8 mouse cellular contexts compared by ENCODE assay signal in the genomic region with DNA sequence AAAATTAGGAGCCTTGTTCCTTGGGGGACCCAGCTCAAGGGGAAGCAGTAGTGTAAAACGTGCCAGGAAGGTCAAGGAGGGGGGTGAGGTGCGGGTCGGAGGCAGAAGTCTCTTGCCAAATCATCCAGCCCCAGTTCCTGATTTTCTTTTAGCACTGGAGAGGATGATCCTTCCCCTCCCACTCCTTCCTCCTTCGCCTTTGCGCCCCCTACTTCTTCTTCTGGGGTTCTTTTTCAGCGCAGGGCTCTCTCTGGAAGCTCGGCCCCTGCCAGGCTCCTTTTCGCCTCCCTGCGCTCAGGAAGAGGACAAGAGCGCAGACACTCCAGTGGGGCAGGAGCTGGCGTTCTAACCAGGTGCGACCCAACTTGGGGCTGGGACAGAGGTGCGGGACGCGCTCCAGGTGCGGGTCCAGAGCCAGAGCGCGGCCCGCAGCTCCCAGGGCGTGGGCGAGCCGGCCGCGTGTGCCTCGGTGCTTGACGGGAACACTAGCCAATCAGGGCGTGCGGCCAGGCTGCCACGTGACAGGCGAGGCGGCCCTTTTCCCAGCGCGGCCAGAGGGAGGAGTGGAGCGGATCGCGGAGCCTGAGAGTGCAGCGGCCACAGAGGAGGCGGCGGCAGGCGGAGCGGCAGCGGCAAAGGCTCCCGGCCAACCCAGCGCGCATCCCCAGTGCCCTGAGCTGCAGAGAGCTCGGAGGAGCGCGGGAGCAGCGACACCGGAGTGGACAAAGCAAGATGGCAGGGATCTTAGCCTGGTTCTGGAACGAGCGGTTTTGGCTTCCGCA. TPM values are rescaled to one million over a fixed set of nuclear protein-coding genes. Genes with fewer than 3 reads are reported as not detected.
DNase-seq lines count a peak whose midpoint lies in the region; ATAC-seq and TF ChIP-seq lines count a peak whose summit lies in the region.

Gene Cers6, plus strand, starts transcription at position 538 of the 782 bp plus-strand sequence.

- H3K9ac ChIP-seq in ES-Bruce4 (ENCODE audit: low read depth, poor library complexity, severe bottlenecking): peak within 1 kb of the TSS; percentile 75
- H3K9ac ChIP-seq in forebrain, embryonic 16.5 days (replicated peaks; ENCODE audit: low read depth, low read length): peak within 1 kb of the TSS; percentile 94
- peak within 1 kb of the TSS; percentile 92 for H3K9ac ChIP-seq in neural tube, embryonic 14.5 days (replicated peaks; ENCODE audit: low read depth, low read length)

- TF ChIP-seq EP300 in ES-Bruce4 (IDR thresholded peaks at IDR 0.05; ENCODE audit: insufficient read depth, low read depth, low read length): peak; percentile 32; the same call in 1 of the 2 replicates

- no peak within 1 kb of the TSS for H3K27ac ChIP-seq in ES-Bruce4 (ENCODE audit: insufficient read depth, low read length)
- H3K27ac ChIP-seq in forebrain, embryonic 16.5 days (ENCODE audit: low read length): peak within 1 kb of the TSS; percentile 87
- H3K27ac ChIP-seq in neural tube, embryonic 14.5 days (ENCODE audit: low read depth, low read length): peak within 1 kb of the TSS; percentile 87
- peak within 1 kb of the TSS; percentile 54 for H3K27ac ChIP-seq in testis, adult 2 months (ENCODE audit: control insufficient read depth, insufficient read depth, low read depth, low read length)

- no peaks in the 10 kb centered on the region for H3K36me3 ChIP-seq in ES-Bruce4 (ENCODE audit: control insufficient read depth, insufficient read depth, low read length, poor library complexity, severe bottlenecking)
- no peaks in the 10 kb centered on the region for H3K36me3 ChIP-seq in forebrain, embryonic 16.5 days (ENCODE audit: control insufficient read depth, insufficient read depth)
- no peaks in the 10 kb centered on the region for H3K36me3 ChIP-seq in neural tube, embryonic 14.5 days (ENCODE audit: control insufficient read depth, insufficient read depth, low read length)
- H3K36me3 ChIP-seq in testis, adult 2 months (ENCODE audit: control insufficient read depth, insufficient read depth, low read length): no peaks in the 10 kb centered on the region

- peak; percentile 93 for DNase-seq in heart, postnatal 25 days (ENCODE audit: low spot score)
- DNase-seq in layer of hippocampus, adult 18-20 months (ENCODE audit: low spot score in 2 of 2): peak; percentile 96 to 99
- peak; percentile 95 for DNase-seq in lung, adult 18-20 months

- no peaks in the 10 kb centered on the region for H3K27me3 ChIP-seq in ES-Bruce4 (ENCODE audit: control insufficient read depth, insufficient read depth, low read length, poor library complexity, severe bottlenecking)
- no peaks in the 10 kb centered on the region for H3K27me3 ChIP-seq in forebrain, embryonic 16.5 days (replicated peaks; ENCODE audit: control insufficient read depth, insufficient read depth, low read length)
- no peaks in the 10 kb centered on the region for H3K27me3 ChIP-seq in neural tube, embryonic 14.5 days (ENCODE audit: control insufficient read depth, insufficient read depth, low read length)
- H3K27me3 ChIP-seq in testis, adult 2 months (ENCODE audit: control insufficient read depth, insufficient read depth, low read length): no peaks in the 10 kb centered on the region

- H3K4me3 ChIP-seq in ES-Bruce4 (ENCODE audit: low read depth, low read length): peak within 1 kb of the TSS; percentile 88
- peak within 1 kb of the TSS; percentile 87 for H3K4me3 ChIP-seq in forebrain, embryonic 16.5 days (replicated peaks; ENCODE audit: low read length)
- peak within 1 kb of the TSS; percentile 92 for H3K4me3 ChIP-seq in neural tube, embryonic 14.5 days (ENCODE audit: low read depth, low read length)
- H3K4me3 ChIP-seq in testis, adult 2 months (ENCODE audit: control insufficient read depth, low read depth, low read length): peak within 1 kb of the TSS; percentile 87

- no peak for TF ChIP-seq CTCF in ES-Bruce4 (IDR thresholded peaks at IDR 0.05; ENCODE audit: low read depth, low read length)
- TF ChIP-seq CTCF in testis, adult 2 months (IDR thresholded peaks at IDR 0.05; ENCODE audit: control insufficient read depth, insufficient read depth, insufficient replicate concordance, low read depth, low read length): no peak

- peak within 1 kb of the TSS; percentile 75 for H3K4me2 ChIP-seq in forebrain, embryonic 16.5 days (ENCODE audit: low read length)
- peak within 1 kb of the TSS; percentile 76 for H3K4me2 ChIP-seq in neural tube, embryonic 14.5 days (ENCODE audit: low read depth, low read length)

- intact Hi-C loops in heart, postnatal 25 days (cut with DNase I): loop anchor here (5.0 kb wide), 2 partner anchors 74 to 76 kb away; no protein-coding TSS in a partner anchor

- no peaks in the 10 kb centered on the region for H3K4me1 ChIP-seq in ES-Bruce4 (ENCODE audit: control insufficient read depth, insufficient read depth, low read length)
- peaks cover 18% of the 10 kb centered on the region for H3K4me1 ChIP-seq in forebrain, embryonic 16.5 days (replicated peaks; ENCODE audit: control insufficient read depth, insufficient read depth, low read length)
- H3K4me1 ChIP-seq in neural tube, embryonic 14.5 days (ENCODE audit: control insufficient read depth, insufficient read depth, low read length): peaks cover 12% of the 10 kb centered on the region; the same call in 1 of the 2 replicates
- H3K4me1 ChIP-seq in testis, adult 2 months (ENCODE audit: control insufficient read depth, insufficient read depth, low read length): peaks cover 9% of the 10 kb centered on the region; the same call in 1 of the 2 replicates

- peak; percentile 8 for TF ChIP-seq POLR2A in ES-Bruce4 (IDR thresholded peaks at IDR 0.05; ENCODE audit: insufficient read depth, low read length)
- TF ChIP-seq POLR2A in testis, adult 2 months (IDR thresholded peaks at IDR 0.05; ENCODE audit: control insufficient read depth, low read depth, low read length): peak; percentile 65; the same call in 1 of the 2 replicates

- peak; percentile 91 for ATAC-seq in cerebellum, adult (ENCODE audit: insufficient number of reproducible peaks, low FRiP score, low TSS enrichment)
- ATAC-seq in forebrain, embryonic 16.5 days: peak; percentile 98
- ATAC-seq in neural tube, embryonic 14.5 days (ENCODE audit: low read depth): peak; percentile 98

- H3K9me3 ChIP-seq in ES-Bruce4 (replicated peaks; ENCODE audit: control insufficient read depth, insufficient read depth, low read length, poor library complexity, severe bottlenecking): no peaks in the 10 kb centered on the region
- no peaks in the 10 kb centered on the region for H3K9me3 ChIP-seq in forebrain, embryonic 16.5 days (ENCODE audit: control insufficient read depth, low read length)
- no peaks in the 10 kb centered on the region for H3K9me3 ChIP-seq in neural tube, embryonic 14.5 days (ENCODE audit: control insufficient read depth, low read length)

- WGBS in forebrain, embryonic 16.5 days: under 1% methylated on average over 53 of the region's 53 CpGs
- under 1% methylated on average over 52 of the region's 53 CpGs for WGBS in neural tube, embryonic 14.5 days

RNA-seq across cellular contexts. Expression of gene Cers6, which starts in this region (rescaled TPM):
- polyA plus RNA-seq in ES-Bruce4 (2011; ENCODE audit: insufficient read depth, insufficient read length, low read depth, missing spikeins): 17.0 and 17.9 TPM in 2 replicates
- polyA plus RNA-seq in forebrain, embryonic 16.5 days (2015; fragmentation: Nextera tagmentation; extraction: Ambion mirVana): 62.3 and 74.4 TPM in 2 replicates
- total RNA-seq in heart, postnatal 25 days (2021): 1 to 10 TPM; 8.8 to 9.6 TPM
- total RNA-seq in layer of hippocampus, adult 18-20 months (2021): 10 to 100 TPM; 91.3 to 95.4 TPM
- 77.6 and 82.3 TPM in 2 replicates for polyA plus RNA-seq in neural tube, embryonic 14.5 days (2014; fragmentation: Nextera tagmentation; extraction: Ambion mirVana)
- polyA plus RNA-seq in testis, adult 2 months (2012; rRNA removed): 2.5 and 3.2 TPM in 2 replicates

Comparison
In these comparisons a context has a peak if more than half of its experiments do, and no peak if none do; other contexts are left out.
1. RNA of gene Cers6 (total RNA-seq): 91.3 to 95.4 TPM in layer of hippocampus, adult 18-20 months; 8.8 to 9.6 TPM in heart, postnatal 25 days; every median in the first group is over 4 times any median in the second.
2. Peak in every context shown above with its lines, with median percentiles within 50 percentile points of each other: H3K4me3 ChIP-seq, H3K9ac ChIP-seq, ATAC-seq and DNase-seq.